Mouse (Mus musculus) limb, embryonic 11.5 days (tissue): ENCODE measurements around the gene Rtf2. TPM values are rescaled to one million over a fixed set of nuclear protein-coding genes. Genes with fewer than 3 reads are reported as not detected.
A peak's percentile ranks its signal among the peaks of the same experiment; 100 is the strongest.

Source experiments
- ATAC-seq: fragments of 200-750 bp; cut with Nextera tagmentation; 2 replicates; pipeline ENCODE4 v1.8.0; 2017; ENCODE audit warnings: low read depth; ENCODE audit not compliant: insufficient number of reproducible peaks, low FRiP score, low TSS enrichment
- DNase-seq: peaks from one replicate; pipeline ENCODE4 v3.0.0-alpha.2; 2015; ENCODE audit warnings: low spot score
- H3K27ac ChIP-seq: fragments of 300-500 bp; sonication (generic); replicated peaks from 2 replicates; pipeline ENCODE4 v1.5.1; 2014; ENCODE audit warnings: low read depth, mild to moderate bottlenecking, low read length
- H3K27me3 ChIP-seq: fragments of 300-500 bp; sonication (generic); 2 replicates; pipeline ENCODE4 v1.6.1; 2014; ENCODE audit warnings: mild to moderate bottlenecking, low read length, mixed read lengths; ENCODE audit not compliant: control insufficient read depth, insufficient read depth
- H3K36me3 ChIP-seq: fragments of 300-500 bp; sonication (generic); 2 replicates; pipeline ENCODE4 v1.6.1; 2014; ENCODE audit warnings: mild to moderate bottlenecking, low read length, moderate library complexity, mixed read lengths; ENCODE audit not compliant: control insufficient read depth, insufficient read depth
- H3K4me1 ChIP-seq: fragments of 300-500 bp; sonication (generic); 2 replicates; pipeline ENCODE4 v1.6.1; 2014; ENCODE audit warnings: low read length, mixed read lengths; ENCODE audit not compliant: control insufficient read depth, insufficient read depth
- H3K4me2 ChIP-seq: fragments of 300-500 bp; sonication (generic); 2 replicates; pipeline ENCODE4 v1.6.1; 2014; ENCODE audit warnings: low read depth, mild to moderate bottlenecking, moderate library complexity; ENCODE audit not compliant: severe bottlenecking
- H3K4me3 ChIP-seq: fragments of 300-500 bp; sonication (generic); 2 replicates; pipeline ENCODE4 v1.5.1; 2014; ENCODE audit warnings: low read depth, low read length
- H3K9ac ChIP-seq: fragments of 300-500 bp; sonication (generic); 2 replicates; pipeline ENCODE4 v1.6.1; 2014; ENCODE audit warnings: mild to moderate bottlenecking, low read length
- H3K9me3 ChIP-seq: fragments of 300-500 bp; sonication (generic); 2 replicates; pipeline ENCODE4 v1.6.1; 2016; ENCODE audit warnings: low read length; ENCODE audit not compliant: control insufficient read depth
- WGBS: fragments of 180-500 bp; shearing (Covaris S2); extraction: QIAGEN DNeasy Blood & Tissue Kit; methylation state at CpG from one replicate; pipeline ENCODE4 v1.1.7; 2014; 5-methylcytosine and 5-hydroxymethylcytosine counted together
- polyA plus RNA-seq: library from polyadenylated mRNA; unstranded; fragments of >200 nt; fragmentation: Nextera tagmentation; extraction: Ambion mirVana; gene quantifications from 2 replicates; pipeline ENCODE4 v1.2.1, GENCODE M21; 2014

Rtf2 gene
- 74.6 and 78.9 TPM in 2 replicates for polyA plus RNA-seq

DNA sequence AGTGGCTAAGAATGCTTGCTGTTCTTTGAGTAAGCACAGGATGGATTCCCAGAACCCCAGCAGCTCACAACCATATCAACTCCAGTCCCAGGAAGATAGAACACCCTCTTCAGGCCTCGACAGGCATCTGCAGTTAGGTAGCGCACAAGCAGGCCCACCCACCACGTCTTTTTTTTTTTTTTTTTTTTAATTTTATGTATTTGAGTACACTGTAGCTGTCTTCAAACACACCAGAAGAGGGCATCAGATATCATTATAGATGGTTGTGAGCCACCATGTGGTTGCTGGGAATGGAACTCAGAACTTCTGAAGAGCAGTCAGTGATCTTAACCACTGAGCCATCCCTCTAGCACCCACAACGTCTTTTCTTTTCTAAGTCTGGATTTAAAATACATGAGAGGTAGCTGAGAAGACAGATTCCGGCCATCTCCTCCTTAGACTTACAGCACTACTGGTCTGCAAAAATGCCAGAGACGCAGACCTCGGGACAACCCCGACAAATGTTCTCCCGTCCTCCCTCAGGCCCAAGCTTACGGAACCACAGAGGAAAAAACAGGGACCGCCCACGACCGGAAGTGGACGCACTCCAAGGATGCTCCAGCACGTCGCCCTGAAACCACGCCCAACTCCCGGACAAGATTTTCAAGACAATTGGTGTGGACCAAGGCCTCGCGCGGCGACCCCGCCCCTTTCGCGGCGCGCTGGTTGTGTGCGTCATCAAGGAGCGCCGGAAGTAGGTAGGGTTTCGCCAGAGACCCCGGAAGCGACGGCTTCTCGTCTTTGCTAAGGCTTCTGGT lies at the start of gene Rtf2:
TSS of gene Rtf2 (plus strand) at position 714 of the 797 bp plus-strand sequence.
- Histone ChIP-seq H3K27me3 (no peaks in the 10 kb centered on the region), H3K9me3 (no peaks in the 10 kb centered on the region), H3K9ac (peak within 1 kb of the TSS; percentile 65), H3K4me2 (peak within 1 kb of the TSS; percentile 67), H3K4me3 (peak within 1 kb of the TSS; percentile 85), H3K27ac (no peak within 1 kb of the TSS), H3K36me3 (no peaks in the 10 kb centered on the region), H3K4me1 (peaks cover 8% of the 10 kb centered on the region)
- DNase-seq (peak; percentile 100), ATAC-seq (peak; percentile 95)
- WGBS: 2% methylated on average over 35 of the region's 35 CpGs

DNA sequence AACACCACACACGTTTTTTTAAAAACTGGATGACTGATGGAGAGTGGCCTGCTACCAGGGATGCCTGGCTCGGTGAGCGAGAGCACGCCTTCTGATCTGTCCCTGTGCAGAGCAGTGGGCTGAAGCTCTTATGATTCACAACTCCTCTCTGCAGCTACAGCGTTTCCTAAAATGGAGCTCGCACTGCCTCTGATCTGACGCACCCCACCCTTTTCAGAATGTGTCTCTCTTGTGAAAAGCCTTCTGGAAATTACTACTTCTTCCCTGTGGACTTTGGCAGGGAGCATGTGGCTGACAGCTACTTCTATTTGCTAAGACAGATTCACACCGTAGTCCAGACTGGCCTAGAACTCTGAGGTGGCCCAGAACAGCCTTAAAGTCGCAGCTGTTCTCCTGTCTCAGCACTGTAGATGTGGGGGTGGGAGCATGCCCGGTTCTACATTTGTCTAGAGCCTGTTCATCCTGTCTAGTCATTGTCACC lies 48.3 kb upstream of the Rtf2 start:
- Histone ChIP-seq H3K4me3 (no peak overlapping the region), H3K27ac (no peak overlapping the region), H3K27me3 (no peaks in the 10 kb centered on the region), H3K36me3 (no peaks in the 10 kb centered on the region), H3K4me2 (no peak overlapping the region), H3K9me3 (no peaks in the 10 kb centered on the region), H3K4me1 (no peaks in the 10 kb centered on the region), H3K9ac (no peak overlapping the region)
- 69% methylated on average over 10 of the region's 10 CpGs for WGBS
- DNase-seq (no peak), ATAC-seq (no peak)

DNA sequence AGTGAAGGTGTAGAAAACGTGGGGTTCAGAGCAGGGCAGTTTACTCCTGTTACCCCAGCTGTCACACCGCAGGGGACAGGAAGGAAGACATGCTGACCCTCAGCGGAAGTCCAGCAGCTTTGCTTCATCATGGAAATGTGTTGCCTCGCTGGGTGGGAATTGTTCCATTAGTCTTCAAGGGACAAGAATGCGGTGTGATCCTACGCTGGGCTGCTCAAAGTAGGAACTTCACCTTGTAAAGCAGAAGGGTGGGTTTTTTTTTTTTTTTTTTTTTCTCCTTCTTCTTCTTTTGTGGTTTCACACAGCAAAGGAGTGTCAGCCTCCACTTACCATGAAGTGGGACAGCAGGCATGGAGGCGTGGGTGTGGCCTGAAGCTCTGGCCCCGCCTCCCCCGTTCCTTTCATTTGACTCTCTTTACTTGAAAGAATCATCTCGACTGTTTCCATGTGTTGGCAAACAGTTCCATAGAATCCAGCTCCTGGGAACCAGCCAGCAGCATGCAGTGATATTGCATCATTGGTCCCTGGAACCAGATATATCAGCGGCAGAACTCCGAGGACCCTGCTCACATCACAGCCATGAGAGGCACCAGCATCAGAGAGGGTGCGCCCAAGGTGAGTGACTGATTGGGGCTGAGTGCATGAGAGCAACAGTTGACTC lies 46.8 kb upstream of the Rtf2 start, which contains the start of gene Cass4:
TSS of gene Cass4 (plus strand) at position 404 of the 661 bp plus-strand sequence.
- no peaks in the 10 kb centered on the region for H3K4me1 ChIP-seq
- 29% methylated on average over 13 of the region's 13 CpGs for WGBS
- no peak within 1 kb of the TSS for H3K9ac ChIP-seq
- H3K4me2 ChIP-seq: no peak within 1 kb of the TSS
- DNase-seq (no peak), ATAC-seq (no peak)
- no peaks in the 10 kb centered on the region for H3K27me3 ChIP-seq
- no peak within 1 kb of the TSS for H3K4me3 ChIP-seq
- no peaks in the 10 kb centered on the region for H3K9me3 ChIP-seq
- no peaks in the 10 kb centered on the region for H3K36me3 ChIP-seq
- H3K27ac ChIP-seq: no peak within 1 kb of the TSS

GRCm38 (mm10) chr2:172394052-172394392 lies 46.3 kb upstream of the Rtf2 start:
- WGBS: 66% methylated on average over 2 of the region's 2 CpGs
- ATAC-seq: no peak

DNA sequence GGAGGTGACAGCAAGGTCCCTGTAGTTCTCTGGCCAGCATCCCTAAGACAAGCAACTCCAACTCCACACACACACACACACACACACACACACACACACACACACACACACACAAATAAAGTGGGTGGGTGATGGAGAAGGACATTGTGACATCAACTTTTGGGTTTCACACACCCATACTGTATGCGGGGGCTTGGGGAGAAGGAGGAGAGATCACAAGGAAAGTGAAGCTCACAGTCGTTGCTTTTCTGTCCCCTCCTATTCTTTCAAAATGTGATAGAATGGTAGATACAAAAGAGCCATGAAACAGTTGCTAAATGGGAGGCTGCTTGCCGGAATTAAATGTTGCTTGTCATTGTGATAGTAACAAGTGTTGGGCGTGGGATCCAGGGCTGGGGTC lies 45.7 kb upstream of the Rtf2 start:
- no peaks in the 10 kb centered on the region for H3K4me1 ChIP-seq
- H3K27ac ChIP-seq: no peak overlapping the region
- WGBS: 71% methylated on average over 4 of the region's 4 CpGs
- ATAC-seq (no peak), DNase-seq (no peak)
- no peak overlapping the region for H3K4me3 ChIP-seq
- H3K9me3 ChIP-seq: no peaks in the 10 kb centered on the region
- H3K36me3 ChIP-seq: no peaks in the 10 kb centered on the region
- H3K9ac ChIP-seq: no peak overlapping the region
- no peaks in the 10 kb centered on the region for H3K27me3 ChIP-seq
- no peak overlapping the region for H3K4me2 ChIP-seq

More at GRCm38 (mm10) chr2:172394052-172394392, 46.3 kb upstream of the Rtf2 start:
- Histone ChIP-seq H3K27ac (no peak overlapping the region), H3K36me3 (no peaks in the 10 kb centered on the region), H3K4me2 (no peak overlapping the region), H3K9ac (no peak overlapping the region), H3K27me3 (no peaks in the 10 kb centered on the region), H3K4me3 (no peak overlapping the region), H3K4me1 (no peaks in the 10 kb centered on the region), H3K9me3 (no peaks in the 10 kb centered on the region)
- DNase-seq: no peak

DNA sequence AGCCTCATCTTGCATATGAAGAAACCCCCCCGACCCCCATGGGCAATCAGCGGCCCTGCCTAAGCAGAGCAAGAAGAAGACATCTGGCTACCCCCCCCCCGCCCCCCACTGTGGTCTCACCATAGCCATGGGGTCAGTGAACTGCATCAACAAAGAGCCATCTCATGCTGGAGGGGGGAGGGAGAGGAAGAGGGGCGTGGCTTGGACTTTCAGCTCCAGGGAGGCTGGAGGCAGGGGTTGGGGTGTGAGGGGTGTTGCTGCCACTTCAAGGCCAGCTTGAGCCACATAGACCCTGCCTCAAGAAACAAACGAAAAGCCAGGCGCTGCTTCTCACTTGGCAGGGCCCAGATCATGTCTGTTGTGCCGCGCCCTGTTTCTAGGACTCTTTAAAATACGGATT lies 44.4 kb upstream of the Rtf2 start:
- no peak for DNase-seq
- H3K4me1 ChIP-seq: no peaks in the 10 kb centered on the region
- H3K27me3 ChIP-seq: no peaks in the 10 kb centered on the region
- no peaks in the 10 kb centered on the region for H3K36me3 ChIP-seq
- H3K27ac ChIP-seq: no peak overlapping the region
- no peak overlapping the region for H3K9ac ChIP-seq
- no peak overlapping the region for H3K4me2 ChIP-seq
- no peaks in the 10 kb centered on the region for H3K9me3 ChIP-seq
- WGBS: 37% methylated on average over 9 of the region's 9 CpGs
- no peak overlapping the region for H3K4me3 ChIP-seq
- ATAC-seq: no peak

DNA sequence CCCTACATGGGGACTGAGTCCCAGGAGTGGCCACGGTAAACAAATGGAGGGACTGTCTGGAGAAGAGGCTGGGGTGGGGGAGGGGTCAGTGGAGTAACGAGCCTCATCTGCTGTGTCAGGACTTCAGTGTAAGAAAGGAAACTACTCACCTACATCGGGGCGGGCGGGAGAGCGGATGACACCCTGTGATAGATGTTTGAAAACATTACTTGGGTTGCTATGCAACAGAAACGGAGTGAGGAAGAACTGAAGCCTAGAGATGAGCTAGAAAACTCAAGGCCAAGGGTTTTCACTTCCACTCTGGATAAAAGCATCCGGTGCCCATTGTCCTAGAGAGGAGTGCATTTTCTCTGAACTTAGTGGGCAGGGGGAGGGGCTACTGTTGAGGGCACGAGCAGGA lies 40.5 kb upstream of the Rtf2 start:
- Histone ChIP-seq H3K27ac (no peak overlapping the region), H3K9ac (no peak overlapping the region), H3K4me3 (no peak overlapping the region), H3K36me3 (no peaks in the 10 kb centered on the region), H3K4me1 (no peaks in the 10 kb centered on the region), H3K9me3 (no peaks in the 10 kb centered on the region), H3K27me3 (no peaks in the 10 kb centered on the region), H3K4me2 (no peak overlapping the region)
- 58% methylated on average over 9 of the region's 9 CpGs for WGBS
- no peak for ATAC-seq
- no peak for DNase-seq

GRCm38 (mm10) chr2:172401116-172401825 lies 39.1 kb upstream of the Rtf2 start:
- 73% methylated on average over 13 of the region's 13 CpGs for WGBS

More at GRCm38 (mm10) chr2:172401116-172401825, 39.1 kb upstream of the Rtf2 start:
- Histone ChIP-seq H3K27me3 (no peaks in the 10 kb centered on the region), H3K4me3 (no peak overlapping the region), H3K9me3 (no peaks in the 10 kb centered on the region), H3K27ac (no peak overlapping the region), H3K4me2 (no peak overlapping the region), H3K9ac (no peak overlapping the region), H3K4me1 (no peaks in the 10 kb centered on the region), H3K36me3 (no peaks in the 10 kb centered on the region)
- ATAC-seq (no peak), DNase-seq (no peak)
